Mouse (Mus musculus) lung, adult 2 months (tissue): ENCODE results near the gene Elovl4.

Experiments
- CTCF ChIP-seq: fragments of 200-500 bp; IDR thresholded peaks from 2 replicates; pipeline ENCODE4 v1.5.1; 2011; ENCODE audit warnings: mild to moderate bottlenecking, low read length, control low read depth; ENCODE audit not compliant: insufficient read depth
- POLR2A ChIP-seq: fragments of 200-500 bp; IDR thresholded peaks from 2 replicates; pipeline ENCODE4 v1.6.1; 2011; ENCODE audit warnings: low read depth, mild to moderate bottlenecking, control low read depth, low read length, borderline replicate concordance; ENCODE audit errors: extremely low read depth

DNA sequence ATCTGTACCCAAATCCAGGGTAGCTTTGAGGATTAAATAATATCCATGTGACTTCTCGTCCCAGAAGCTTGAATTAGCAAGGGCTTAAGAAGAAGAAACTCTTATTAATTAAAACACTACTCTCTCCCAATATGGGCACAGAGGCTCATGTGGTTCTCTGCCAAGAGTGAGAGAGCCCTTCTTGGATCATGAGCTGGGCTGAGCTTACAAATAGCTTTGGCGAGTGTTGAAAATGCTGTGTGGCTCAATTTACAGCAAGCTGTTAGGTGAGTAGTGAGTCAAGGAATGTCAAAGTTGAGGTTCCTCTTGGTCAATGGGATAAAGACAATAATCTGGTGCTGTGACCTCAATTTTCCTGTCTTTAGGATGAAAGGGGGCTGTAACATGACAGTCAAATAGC is 74.2 kb downstream of the Elovl4 start:
- TF ChIP-seq POLR2A (no peak), CTCF (no peak)
